Comparison of ENCODE assay signal across 23 mouse cellular contexts in genomic region chr1:171309321-171309720, GRCm38 (mm10). TPM values are rescaled to one million over a fixed set of nuclear protein-coding genes. Genes with fewer than 3 reads are reported as not detected.
DNase-seq lines count a peak whose midpoint lies in the region; ATAC-seq and TF ChIP-seq lines count a peak whose summit lies in the region.
"Had no signal": no experiment of that assay in that cellular context is flagged by ENCODE, and none has a peak within 500 bp of the region (broad histone marks: within the 10 kb centered on the region; RNA-seq: fewer than 3 reads in every experiment).

No protein-coding gene starts in this region.

- no peak for ATAC-seq in lung, postnatal 0 days
- ATAC-seq: activated CD4-positive, CD25-positive, alpha-beta regulatory T cell, adult 4 months; forebrain, embryonic 14.5 days; forebrain, embryonic 16.5 days; Patski had no signal

- H3K79me2 ChIP-seq in myocyte (ENCODE audit: control insufficient read depth, insufficient read depth), result no peaks in the 10 kb centered on the region

- intact Hi-C loops in left cerebral cortex, postnatal 4 days (cut with DNase I), result no loop called here

- H3K4me1 ChIP-seq in lung, postnatal 0 days (ENCODE audit: insufficient read depth, low read depth, low read length), result no peaks in the 10 kb centered on the region
- H3K4me1 ChIP-seq: embryonic facial prominence, embryonic 10.5 days; embryonic facial prominence, embryonic 12.5 days; forebrain, embryonic 10.5 days; forebrain, embryonic 12.5 days had no signal

- no peak for TF ChIP-seq POLR2A in myocyte (IDR thresholded peaks at IDR 0.05; ENCODE audit: insufficient read length, low read depth)

- TF ChIP-seq CTCF in lung, postnatal 0 days (IDR thresholded peaks at IDR 0.05), result no peak

- no peaks in the 10 kb centered on the region for H3K27me3 ChIP-seq in lung, postnatal 0 days (replicated peaks; ENCODE audit: insufficient read depth, low read length)
- no peaks in the 10 kb centered on the region for H3K27me3 ChIP-seq in myocyte (ENCODE audit: control insufficient read depth, insufficient read depth, insufficient read length)
- H3K27me3 ChIP-seq: embryonic facial prominence, embryonic 12.5 days; Patski had no signal

- WGBS in lung, postnatal 0 days, result 48% methylated on average over 2 of the region's 2 CpGs

- H3K9me3 ChIP-seq in lung, postnatal 0 days (ENCODE audit: low read length), result no peaks in the 10 kb centered on the region
- H3K9me3 ChIP-seq: embryonic facial prominence, embryonic 10.5 days; embryonic facial prominence, embryonic 12.5 days; forebrain, embryonic 10.5 days; forebrain, embryonic 12.5 days had no signal

- H3ac ChIP-seq in myocyte (ENCODE audit: control insufficient read depth, insufficient read length), result no peak overlapping the region

- no peaks in the 10 kb centered on the region for H3K36me3 ChIP-seq in lung, postnatal 0 days (ENCODE audit: insufficient read depth, low read length)
- H3K36me3 ChIP-seq in myocyte (ENCODE audit: control insufficient read depth, insufficient read depth), result no peaks in the 10 kb centered on the region
- H3K36me3 ChIP-seq: embryonic facial prominence, embryonic 10.5 days; embryonic facial prominence, embryonic 12.5 days; forebrain, embryonic 10.5 days; forebrain, embryonic 12.5 days had no signal

- 0 out of 2 replicates have a peak, but pooled peaks have one; percentile 27 for TF ChIP-seq EP300 in lung, postnatal 0 days (IDR thresholded peaks at IDR 0.05)

- peak; percentile 69 for DNase-seq in lung, postnatal 0 days (ENCODE audit: low spot score)
- DNase-seq in lung, postnatal 10 days, result no peak
- DNase-seq in 3T3-L1 (ENCODE audit: low read depth, low spot score), result peak; percentile 47
- DNase-seq in adipocyte (ENCODE audit: low spot score), result peak; percentile 50
- no peak for DNase-seq in ovary, postnatal 10 days (ENCODE audit: low spot score)
- DNase-seq in left cerebral cortex, postnatal 4 days, result no peak
- DNase-seq: adrenal gland, adult 8-10 months; adrenal gland, postnatal 14 days; adrenal gland, postnatal 36 days; cerebellum, adult 11-12 months; cerebellum, adult 2 months; cerebellum, adult 9-10 months; cerebellum, postnatal 10 days; cerebellum, postnatal 25 days had no signal

- no peak overlapping the region for H3K4me3 ChIP-seq in lung, postnatal 0 days (ENCODE audit: low read depth, low read length)
- H3K4me3 ChIP-seq in myocyte, result no peak overlapping the region
- H3K4me3 ChIP-seq: embryonic facial prominence, embryonic 10.5 days; embryonic facial prominence, embryonic 12.5 days; forebrain, embryonic 10.5 days; forebrain, embryonic 12.5 days had no signal

- no peak overlapping the region for H3K27ac ChIP-seq in lung, postnatal 0 days (ENCODE audit: low read length)
- H3K27ac ChIP-seq: embryonic facial prominence, embryonic 10.5 days; embryonic facial prominence, embryonic 12.5 days; forebrain, embryonic 10.5 days; forebrain, embryonic 12.5 days had no signal

- no peak overlapping the region for H3K4me2 ChIP-seq in lung, postnatal 0 days (replicated peaks; ENCODE audit: low read depth, low read length)
- no peak overlapping the region for H3K4me2 ChIP-seq in myocyte (ENCODE audit: low read depth)
- H3K4me2 ChIP-seq: embryonic facial prominence, embryonic 12.5 days; forebrain, embryonic 12.5 days had no signal

- H3K9ac ChIP-seq in lung, postnatal 0 days (replicated peaks; ENCODE audit: low read depth), result no peak overlapping the region
- H3K9ac ChIP-seq: embryonic facial prominence, embryonic 12.5 days; forebrain, embryonic 12.5 days had no signal

TF ChIP-seq in myocyte, 11 proteins besides CTCF, POLR2A, EP300 and RAD21:
- TF ChIP-seq REST (IDR thresholded peaks at IDR 0.05; ENCODE audit: insufficient read depth, insufficient read length) (no peak), CEBPB (IDR thresholded peaks at IDR 0.05; ENCODE audit: insufficient read depth, poor library complexity, severe bottlenecking) (peak; percentile 74; the same call in 1 of the 2 replicates)

RNA-seq across cellular contexts. Expression of gene Ufc1, which starts 14.5 kb away (rescaled TPM):
- 95.4 and 100 TPM in 2 replicates for polyA plus RNA-seq in lung, postnatal 0 days (2015; fragmentation: Nextera tagmentation; extraction: Ambion mirVana)
- polyA plus RNA-seq in myocyte (2012; fragmentation: generic; extraction: Trizol), result 116 TPM
- 10 to 100 TPM; 91.2 to 93.4 TPM for total RNA-seq in left cerebral cortex, postnatal 4 days (2021)

RNA-seq across cellular contexts. Expression of gene Dedd, which starts 19.6 kb away (rescaled TPM):
- 43.0 and 44.4 TPM in 2 replicates for polyA plus RNA-seq in lung, postnatal 0 days (2015; fragmentation: Nextera tagmentation; extraction: Ambion mirVana)
- polyA plus RNA-seq in myocyte (2012; fragmentation: generic; extraction: Trizol), result 59.9 TPM
- total RNA-seq in left cerebral cortex, postnatal 4 days (2021), result 10 to 100 TPM; 38.4 to 45.9 TPM

RNA-seq across cellular contexts. Expression of gene Usp21, which starts 21.5 kb away (rescaled TPM):
- polyA plus RNA-seq in lung, postnatal 0 days (2015; fragmentation: Nextera tagmentation; extraction: Ambion mirVana), result 38.3 and 40.9 TPM in 2 replicates
- polyA plus RNA-seq in myocyte (2012; fragmentation: generic; extraction: Trizol), result 21.0 TPM
- 10 to 100 TPM; 60.4 to 66.4 TPM for total RNA-seq in left cerebral cortex, postnatal 4 days (2021)

RNA-seq across cellular contexts. Expression of gene Ppox, which starts 28.3 kb away (rescaled TPM):
- polyA plus RNA-seq in lung, postnatal 0 days (2015; fragmentation: Nextera tagmentation; extraction: Ambion mirVana), result 28.4 and 30.6 TPM in 2 replicates
- 11.7 TPM for polyA plus RNA-seq in myocyte (2012; fragmentation: generic; extraction: Trizol)
- 10 to 100 TPM; 19.6 to 25.4 TPM for total RNA-seq in left cerebral cortex, postnatal 4 days (2021)

RNA-seq across cellular contexts. Expression of gene Nit1, which starts 36.1 kb away (rescaled TPM):
- 39.9 and 45.5 TPM in 2 replicates for polyA plus RNA-seq in lung, postnatal 0 days (2015; fragmentation: Nextera tagmentation; extraction: Ambion mirVana)
- 31.8 TPM for polyA plus RNA-seq in myocyte (2012; fragmentation: generic; extraction: Trizol)
- total RNA-seq in left cerebral cortex, postnatal 4 days (2021), result 10 to 100 TPM; 35.3 to 36.8 TPM

Comparison
In these comparisons a context has a peak if more than half of its experiments do, and no peak if none do; other contexts are left out.
1. DNase-seq: peak in lung, postnatal 0 days (single experiment), 3T3-L1 (single experiment) and adipocyte (single experiment); none in lung, postnatal 10 days (single experiment), ovary, postnatal 10 days (single experiment) and left cerebral cortex, postnatal 4 days (single experiment).